Mouse (Mus musculus) lung, postnatal 0 days (tissue): ENCODE measurements at regions not wholly inside any gene's neighbourhood (a gene's known extent, or its start where the extent isn't known, plus 50 kb on each side); places are given as distances from the start of the nearest gene placed in this dataset.

Experiments
- CTCF ChIP-seq: IDR thresholded peaks from 2 replicates; pipeline ENCODE4 v1.5.1; 2016; ENCODE audit warnings: antibody characterized with exemption, mild to moderate bottlenecking
- EP300 ChIP-seq: IDR thresholded peaks from 2 replicates; pipeline ENCODE4 v1.6.1; 2016; ENCODE audit warnings: antibody characterized with exemption, mild to moderate bottlenecking, control low read depth

- TF ChIP-seq CTCF, result no peak
- no peak for TF ChIP-seq EP300
These were observed 103.3 kb upstream of the Mgmt start for GRCm38 (mm10) chr7:136791162-136791561.
